16 mouse cellular contexts compared by ENCODE assay signal in genomic region chr13:72299660-72300059, GRCm38 (mm10).
A peak's percentile ranks its signal among the peaks of the same experiment; 100 is the strongest.
DNase-seq lines count a peak whose midpoint lies in the region; ATAC-seq lines count a peak whose summit lies in the region.
"Had no signal": no experiment of that assay in that cellular context is flagged by ENCODE, and none has a peak within 500 bp of the region (broad histone marks: within the 10 kb centered on the region; RNA-seq: fewer than 3 reads in every experiment).

No protein-coding gene starts in this region.

- 39% methylated on average over 3 of the region's 3 CpGs for WGBS in limb, embryonic 12.5 days
- WGBS in limb, embryonic 10.5 days = 20% methylated on average over 3 of the region's 3 CpGs
- 8% methylated on average over 3 of the region's 3 CpGs for WGBS in neural tube, embryonic 12.5 days

- H3K9me3 ChIP-seq in limb, embryonic 12.5 days = no peaks in the 10 kb centered on the region
- no peaks in the 10 kb centered on the region for H3K9me3 ChIP-seq in limb, embryonic 10.5 days (replicated peaks)
- H3K9me3 ChIP-seq in neural tube, embryonic 12.5 days = no peaks in the 10 kb centered on the region
- H3K9me3 ChIP-seq: liver, embryonic 12.5 days; lung, embryonic 15.5 days had no signal

- H3K4me3 ChIP-seq in limb, embryonic 12.5 days (replicated peaks) = no peak overlapping the region
- no peak overlapping the region for H3K4me3 ChIP-seq in limb, embryonic 10.5 days
- H3K4me3 ChIP-seq in neural tube, embryonic 12.5 days = no peak overlapping the region
- H3K4me3 ChIP-seq: erythroblast, embryonic 14.5 days; liver, embryonic 12.5 days; lung, embryonic 15.5 days had no signal

- ATAC-seq in limb, embryonic 12.5 days (ENCODE audit: insufficient number of reproducible peaks, insufficient read depth, low FRiP score, low TSS enrichment, low read depth) = 0 out of 2 replicates have a peak, but pooled peaks have one; percentile 31
- no peak for ATAC-seq in neural tube, embryonic 12.5 days (ENCODE audit: low FRiP score, low read depth)
- ATAC-seq in megakaryocyte-erythroid progenitor cell, adult 5-6 weeks (replicated peaks; ENCODE audit: low FRiP score, low TSS enrichment, poor library complexity, severe bottlenecking) = no peak
- ATAC-seq: forebrain, embryonic 16.5 days; liver, embryonic 12.5 days had no signal

- no peak overlapping the region for H3K9ac ChIP-seq in limb, embryonic 12.5 days (replicated peaks)
- H3K9ac ChIP-seq in neural tube, embryonic 12.5 days = no peak overlapping the region
- H3K9ac ChIP-seq: liver, embryonic 12.5 days; lung, embryonic 15.5 days had no signal

- no peak overlapping the region for H3K4me2 ChIP-seq in limb, embryonic 12.5 days
- peak overlapping the region; percentile 38; the same call in 1 of the 2 replicates for H3K4me2 ChIP-seq in neural tube, embryonic 12.5 days (replicated peaks)
- H3K4me2 ChIP-seq: liver, embryonic 12.5 days; lung, embryonic 15.5 days had no signal

- H3K27me3 ChIP-seq in limb, embryonic 12.5 days = peaks cover 49% of the 10 kb centered on the region
- H3K27me3 ChIP-seq in limb, embryonic 10.5 days (ENCODE audit: low read depth, poor library complexity, severe bottlenecking) = peaks cover 56% of the 10 kb centered on the region
- H3K27me3 ChIP-seq in neural tube, embryonic 12.5 days (replicated peaks) = peaks cover 33% of the 10 kb centered on the region
- H3K27me3 ChIP-seq: liver, embryonic 12.5 days had no signal

- no peaks in the 10 kb centered on the region for H3K36me3 ChIP-seq in limb, embryonic 12.5 days
- H3K36me3 ChIP-seq in limb, embryonic 10.5 days = no peaks in the 10 kb centered on the region
- no peaks in the 10 kb centered on the region for H3K36me3 ChIP-seq in neural tube, embryonic 12.5 days
- H3K36me3 ChIP-seq: G1E; liver, embryonic 12.5 days; lung, embryonic 15.5 days had no signal

- no peak overlapping the region for H3K27ac ChIP-seq in limb, embryonic 12.5 days
- no peak overlapping the region for H3K27ac ChIP-seq in limb, embryonic 10.5 days
- no peak overlapping the region for H3K27ac ChIP-seq in neural tube, embryonic 12.5 days
- H3K27ac ChIP-seq: liver, embryonic 12.5 days; lung, embryonic 15.5 days had no signal

- DNase-seq in limb, embryonic 10.5 days (ENCODE audit: low spot score) = no peak
- peak; percentile 71 for DNase-seq in embryo, embryonic 11 days
- DNase-seq in mesoderm, embryonic 11.5 days (ENCODE audit: low read depth, low spot score) = peak; percentile 71
- DNase-seq in lung, postnatal 25 days (ENCODE audit: low spot score) = no peak
- DNase-seq: adrenal gland, postnatal 10 days; cerebellum, adult 18-20 months; layer of hippocampus, adult 9-11 months; thymus, adult 18-20 months had no signal

- no peaks in the 10 kb centered on the region for H3K4me1 ChIP-seq in limb, embryonic 12.5 days (replicated peaks)
- H3K4me1 ChIP-seq in limb, embryonic 10.5 days = peaks cover 4% of the 10 kb centered on the region; the same call in 1 of the 2 replicates
- H3K4me1 ChIP-seq in neural tube, embryonic 12.5 days = peaks cover 46% of the 10 kb centered on the region
- H3K4me1 ChIP-seq: liver, embryonic 12.5 days had no signal

Comparison
In these comparisons a context has a peak if more than half of its experiments do, and no peak if none do; other contexts are left out.
1. DNase-seq: peak in embryo, embryonic 11 days (single experiment) and mesoderm, embryonic 11.5 days (single experiment); none in limb, embryonic 10.5 days (single experiment) and lung, postnatal 25 days (single experiment).